Mouse (Mus musculus) hindbrain, embryonic 14.5 days (tissue): Measurements from ENCODE around the gene Hsd17b10. TPM values are rescaled to one million over a fixed set of nuclear protein-coding genes. Genes with fewer than 3 reads are reported as not detected.

Experiments
- ATAC-seq: fragments of 200-750 bp; cut with Nextera tagmentation; 2 replicates; pipeline ENCODE4 v1.8.0; 2017; ENCODE audit warnings: moderate number of reproducible peaks, mild to moderate bottlenecking, moderate TSS enrichment, moderate library complexity; ENCODE audit not compliant: low FRiP score
- DNase-seq: peaks from one replicate; pipeline ENCODE4 v3.0.0-alpha.2; 2015; ENCODE audit warnings: low spot score
- H3K27ac ChIP-seq: fragments of 300-500 bp; sonication (generic); 2 replicates; pipeline ENCODE4 v1.5.1; 2014; ENCODE audit warnings: mild to moderate bottlenecking, moderate library complexity
- H3K27me3 ChIP-seq: fragments of 300-500 bp; sonication (generic); 2 replicates; pipeline ENCODE4 v1.6.1; 2014; ENCODE audit warnings: mild to moderate bottlenecking, low read length, mixed read lengths; ENCODE audit not compliant: control insufficient read depth, insufficient read depth
- H3K36me3 ChIP-seq: fragments of 300-500 bp; sonication (generic); replicated peaks from 2 replicates; pipeline ENCODE4 v1.6.1; 2014; ENCODE audit not compliant: control insufficient read depth, insufficient read depth
- H3K4me1 ChIP-seq: fragments of 300-500 bp; sonication (generic); replicated peaks from 2 replicates; pipeline ENCODE4 v1.6.1; 2014; ENCODE audit warnings: antibody characterized with exemption, low read length, mixed read lengths; ENCODE audit not compliant: control insufficient read depth, insufficient read depth
- H3K4me2 ChIP-seq: fragments of 300-500 bp; sonication (generic); replicated peaks from 2 replicates; pipeline ENCODE4 v1.6.1; 2014; ENCODE audit warnings: mild to moderate bottlenecking, moderate library complexity
- H3K4me3 ChIP-seq: fragments of 300-500 bp; sonication (generic); replicated peaks from 2 replicates; pipeline ENCODE4 v1.5.1; 2014; ENCODE audit warnings: mild to moderate bottlenecking, low read length
- H3K9ac ChIP-seq: fragments of 300-500 bp; sonication (generic); 2 replicates; pipeline ENCODE4 v1.6.1; 2014
- H3K9me3 ChIP-seq: fragments of 300-500 bp; sonication (generic); 2 replicates; pipeline ENCODE4 v1.6.1; 2016; ENCODE audit warnings: low read length; ENCODE audit not compliant: control insufficient read depth
- WGBS: fragments of 180-500 bp; shearing (Covaris S2); extraction: QIAGEN DNeasy Blood & Tissue Kit; methylation state at CpG from one replicate; pipeline ENCODE4 v1.1.7; 2014; 5-methylcytosine and 5-hydroxymethylcytosine counted together
- polyA plus RNA-seq: library from polyadenylated mRNA; unstranded; fragments of >200 nt; fragmentation: Nextera tagmentation; extraction: Ambion mirVana; gene quantifications from 2 replicates; pipeline ENCODE4 v1.2.1, GENCODE M21; 2014

Gene Hsd17b10
- polyA plus RNA-seq, 1 experiment from 2014 or later = 116 TPM

GRCm38 (mm10) chrX:152019294-152019693 is 17.6 kb downstream of the Hsd17b10 start:
- Histone ChIP-seq H3K4me3 (no peak overlapping the region), H3K4me1 (peaks cover 7% of the 10 kb centered on the region; the same call in 1 of the 2 replicates), H3K9me3 (no peaks in the 10 kb centered on the region), H3K27ac (no peak overlapping the region), H3K4me2 (no peak overlapping the region), H3K27me3 (peaks cover 44% of the 10 kb centered on the region), H3K36me3 (no peaks in the 10 kb centered on the region), H3K9ac (no peak overlapping the region)
- 93% methylated on average over 2 of the region's 2 CpGs for WGBS
- ATAC-seq (no peak), DNase-seq (no peak)

- H3K4me1 ChIP-seq = no peaks in the 10 kb centered on the region
- no peak overlapping the region for H3K4me3 ChIP-seq
- peaks cover 41% of the 10 kb centered on the region for H3K27me3 ChIP-seq
- DNase-seq (no peak), ATAC-seq (no peak)
- no peak overlapping the region for H3K27ac ChIP-seq
- no peak overlapping the region for H3K9ac ChIP-seq
- no peaks in the 10 kb centered on the region for H3K9me3 ChIP-seq
- no peak overlapping the region for H3K4me2 ChIP-seq
- peaks cover 36% of the 10 kb centered on the region for H3K36me3 ChIP-seq
These were observed 38.2 kb downstream of the Hsd17b10 start for GRCm38 (mm10) chrX:152039865-152040264.

GRCm38 (mm10) chrX:152047230-152047629 is 45.6 kb downstream of the Hsd17b10 start:
- Histone ChIP-seq H3K36me3 (peaks cover 15% of the 10 kb centered on the region), H3K27ac (no peak overlapping the region), H3K9me3 (no peaks in the 10 kb centered on the region), H3K27me3 (peaks cover 61% of the 10 kb centered on the region), H3K4me1 (no peaks in the 10 kb centered on the region), H3K4me3 (no peak overlapping the region), H3K9ac (no peak overlapping the region), H3K4me2 (no peak overlapping the region)
- DNase-seq (no peak), ATAC-seq (no peak)

GRCm38 (mm10) chrX:152052546-152052945 is 50.9 kb downstream of the Hsd17b10 start:
- Histone ChIP-seq H3K9me3 (no peaks in the 10 kb centered on the region), H3K4me2 (no peak overlapping the region), H3K9ac (no peak overlapping the region), H3K4me1 (no peaks in the 10 kb centered on the region), H3K4me3 (no peak overlapping the region), H3K27me3 (peaks cover 78% of the 10 kb centered on the region), H3K27ac (no peak overlapping the region), H3K36me3 (peaks cover 11% of the 10 kb centered on the region)
- no peak for DNase-seq
- WGBS = 79% methylated on average over 3 of the region's 3 CpGs
- no peak for ATAC-seq

Other genes with a start within 250 kb of the Hsd17b10 start
- gene Huwe1, start 201.0 kb upstream of the Hsd17b10 start, polyA plus RNA-seq = 63.1 and 72.7 TPM in 2 replicates
- gene Ribc1, start 14.4 kb downstream of the Hsd17b10 start, polyA plus RNA-seq = 0.86 and 2.6 TPM in 2 replicates
- gene Smc1a, start 14.6 kb downstream of the Hsd17b10 start, polyA plus RNA-seq = 67.4 and 68.1 TPM in 2 replicates
- 8.4 and 9.5 TPM in 2 replicates for gene Iqsec2, start 142.4 kb downstream of the Hsd17b10 start, polyA plus RNA-seq
- 24.6 and 25.1 TPM in 2 replicates for gene Kdm5c, start 231.2 kb downstream of the Hsd17b10 start, polyA plus RNA-seq